Mouse (Mus musculus): ENCODE measurements at regions not wholly inside any gene's neighbourhood (a gene's known extent, or its start where the extent isn't known, plus 50 kb on each side); places are given as distances from the start of the nearest gene placed in this dataset.

GRCm38 (mm10) chr4:88940670-88941069 is 60.7 kb upstream of the Ifne start:
- Histone ChIP-seq H3K27me3 (peaks cover 25% of the 10 kb centered on the region), H3K4me1 (peaks cover 8% of the 10 kb centered on the region), H3K4me2 (replicated peaks) (no peak overlapping the region), H3K9me3 (replicated peaks) (no peaks in the 10 kb centered on the region), H3K27ac (replicated peaks) (no peak overlapping the region), H3K9ac (no peak overlapping the region), H3K36me3 (no peaks in the 10 kb centered on the region), H3K4me3 (replicated peaks) (no peak overlapping the region)
- WGBS, result 81% methylated on average over 2 of the region's 2 CpGs
- no peak for ATAC-seq (ENCODE audit: insufficient number of reproducible peaks, low FRiP score, low TSS enrichment, low read depth)

GRCm38 (mm10) chr4:88939397-88939796 is 59.4 kb upstream of the Ifne start:
- WGBS, result 67% methylated on average over 4 of the region's 4 CpGs
- ATAC-seq (ENCODE audit: insufficient number of reproducible peaks, low FRiP score, low TSS enrichment, low read depth), result no peak
- H3K9ac ChIP-seq, result no peak overlapping the region
- H3K36me3 ChIP-seq, result no peaks in the 10 kb centered on the region
- H3K4me2 ChIP-seq (replicated peaks), result no peak overlapping the region
- H3K27ac ChIP-seq (replicated peaks), result no peak overlapping the region
- H3K9me3 ChIP-seq (replicated peaks), result no peaks in the 10 kb centered on the region
- no peak overlapping the region for H3K4me3 ChIP-seq (replicated peaks)
- H3K4me1 ChIP-seq, result peaks cover 8% of the 10 kb centered on the region
- peaks cover 25% of the 10 kb centered on the region for H3K27me3 ChIP-seq

GRCm38 (mm10) chr4:88938712-88939032 is 58.7 kb upstream of the Ifne start:
- peak overlapping the region; percentile 61 for H3K4me3 ChIP-seq (replicated peaks)
- WGBS, result 5% methylated on average over 11 of the region's 11 CpGs
- no peaks in the 10 kb centered on the region for H3K9me3 ChIP-seq (replicated peaks)
- H3K9ac ChIP-seq, result no peak overlapping the region
- peak overlapping the region; percentile 92 for H3K4me2 ChIP-seq (replicated peaks)
- no peak; the same call in 1 of the 2 replicates for ATAC-seq (ENCODE audit: insufficient number of reproducible peaks, low FRiP score, low TSS enrichment, low read depth)
- peaks cover 25% of the 10 kb centered on the region for H3K27me3 ChIP-seq
- H3K36me3 ChIP-seq, result no peaks in the 10 kb centered on the region
- H3K4me1 ChIP-seq, result peaks cover 8% of the 10 kb centered on the region
- H3K27ac ChIP-seq (replicated peaks), result peak overlapping the region; percentile 69

GRCm38 (mm10) chr4:88937866-88938711 is 58.1 kb upstream of the Ifne start:
- Histone ChIP-seq H3K27me3 (peaks cover 25% of the 10 kb centered on the region), H3K36me3 (no peaks in the 10 kb centered on the region), H3K4me1 (peaks cover 8% of the 10 kb centered on the region), H3K4me2 (replicated peaks) (peak overlapping the region; percentile 92), H3K9me3 (replicated peaks) (no peaks in the 10 kb centered on the region), H3K4me3 (replicated peaks) (peak overlapping the region; percentile 61), H3K9ac (peak overlapping the region; percentile 37), H3K27ac (replicated peaks) (peak overlapping the region; percentile 77)
- ATAC-seq (ENCODE audit: insufficient number of reproducible peaks, low FRiP score, low TSS enrichment, low read depth), result peak; percentile 89
- WGBS, result under 1% methylated on average over 96 of the region's 104 CpGs

GRCm38 (mm10) chr4:88936976-88937375 is 57.0 kb upstream of the Ifne start:
- no peak for ATAC-seq (ENCODE audit: insufficient number of reproducible peaks, low FRiP score, low TSS enrichment, low read depth)
- peak overlapping the region; percentile 61 for H3K4me3 ChIP-seq (replicated peaks)
- no peaks in the 10 kb centered on the region for H3K36me3 ChIP-seq
- peak overlapping the region; percentile 92; the same call in 1 of the 2 replicates for H3K4me2 ChIP-seq (replicated peaks)
- no peaks in the 10 kb centered on the region for H3K9me3 ChIP-seq (replicated peaks)
- no peak overlapping the region for H3K27ac ChIP-seq (replicated peaks)
- 60% methylated on average over 6 of the region's 6 CpGs for WGBS
- H3K27me3 ChIP-seq, result peaks cover 25% of the 10 kb centered on the region
- peaks cover 8% of the 10 kb centered on the region for H3K4me1 ChIP-seq
- H3K9ac ChIP-seq, result no peak overlapping the region

- H3K9me3 ChIP-seq (replicated peaks), result no peaks in the 10 kb centered on the region
- H3K27ac ChIP-seq (replicated peaks), result no peak overlapping the region
- H3K4me3 ChIP-seq (replicated peaks), result no peak overlapping the region; the same call in 1 of the 2 replicates
- no peak overlapping the region for H3K9ac ChIP-seq
- WGBS, result 57% methylated on average over 2 of the region's 2 CpGs
- peaks cover 25% of the 10 kb centered on the region for H3K27me3 ChIP-seq
- ATAC-seq (ENCODE audit: insufficient number of reproducible peaks, low FRiP score, low TSS enrichment, low read depth), result no peak
- H3K36me3 ChIP-seq, result no peaks in the 10 kb centered on the region
- no peak overlapping the region for H3K4me2 ChIP-seq (replicated peaks)
- peaks cover 8% of the 10 kb centered on the region for H3K4me1 ChIP-seq
Measured at GRCm38 (mm10) chr4:88935901-88936300, 55.9 kb upstream of the Ifne start.

GRCm38 (mm10) chr4:88935316-88935715 is 55.3 kb upstream of the Ifne start:
- no peaks in the 10 kb centered on the region for H3K36me3 ChIP-seq
- no peak overlapping the region for H3K9ac ChIP-seq
- peaks cover 8% of the 10 kb centered on the region for H3K4me1 ChIP-seq
- H3K27me3 ChIP-seq, result peaks cover 25% of the 10 kb centered on the region
- no peak overlapping the region for H3K27ac ChIP-seq (replicated peaks)
- H3K9me3 ChIP-seq (replicated peaks), result no peaks in the 10 kb centered on the region
- H3K4me2 ChIP-seq (replicated peaks), result 0 out of 2 replicates have a peak overlapping the region, but pooled peaks have one; percentile 21
- peak overlapping the region; percentile 8 for H3K4me3 ChIP-seq (replicated peaks)
- WGBS, result 36% methylated on average over 7 of the region's 7 CpGs
- no peak for ATAC-seq (ENCODE audit: insufficient number of reproducible peaks, low FRiP score, low TSS enrichment, low read depth)

GRCm38 (mm10) chr4:88934266-88935025 is 54.4 kb upstream of the Ifne start:
- Histone ChIP-seq H3K27ac (replicated peaks) (no peak overlapping the region), H3K9me3 (replicated peaks) (no peaks in the 10 kb centered on the region), H3K4me1 (peaks cover 8% of the 10 kb centered on the region), H3K27me3 (peaks cover 23% of the 10 kb centered on the region), H3K4me2 (replicated peaks) (no peak overlapping the region), H3K4me3 (replicated peaks) (no peak overlapping the region), H3K9ac (no peak overlapping the region), H3K36me3 (no peaks in the 10 kb centered on the region)
- 63% methylated on average over 8 of the region's 8 CpGs for WGBS
- ATAC-seq (ENCODE audit: insufficient number of reproducible peaks, low FRiP score, low TSS enrichment, low read depth), result no peak

GRCm38 (mm10) chr4:88931217-88931616 is 51.2 kb upstream of the Ifne start:
- H3K36me3 ChIP-seq, result no peaks in the 10 kb centered on the region
- no peak overlapping the region for H3K4me3 ChIP-seq (replicated peaks)
- H3K9ac ChIP-seq, result no peak overlapping the region
- no peak overlapping the region for H3K4me2 ChIP-seq (replicated peaks)
- H3K4me1 ChIP-seq, result no peaks in the 10 kb centered on the region
- no peak for ATAC-seq (ENCODE audit: insufficient number of reproducible peaks, low FRiP score, low TSS enrichment, low read depth)
- H3K27ac ChIP-seq (replicated peaks), result no peak overlapping the region
- 81% methylated on average over 9 of the region's 9 CpGs for WGBS
- no peaks in the 10 kb centered on the region for H3K27me3 ChIP-seq
- H3K9me3 ChIP-seq (replicated peaks), result no peaks in the 10 kb centered on the region

Measured in embryonic facial prominence, embryonic 15.5 days (tissue).